Mouse (Mus musculus) gastrocnemius, adult 18-20 months (tissue): ENCODE measurements at regions not wholly inside any gene's neighbourhood (a gene's known extent, or its start where the extent isn't known, plus 50 kb on each side); places are given as distances from the start of the nearest gene placed in this dataset.

Source experiments
- DNase-seq: peaks from one replicate; pipeline ENCODE4 v3.0.0; 2021; ENCODE audit warnings: low spot score

- DNase-seq = peak; percentile 16
Observed at GRCm38 (mm10) chr14:120660321-120660781, 182.1 kb downstream of the Rap2a start.

- DNase-seq = no peak
Observed at GRCm38 (mm10) chr14:120661111-120661510, 182.9 kb downstream of the Rap2a start.

GRCm38 (mm10) chr14:120669665-120670064 lies 191.4 kb downstream of the Rap2a start:
- no peak for DNase-seq

GRCm38 (mm10) chr14:120675752-120676151 lies 197.5 kb downstream of the Rap2a start:
- no peak for DNase-seq

GRCm38 (mm10) chr14:120678533-120678932 lies 200.3 kb downstream of the Rap2a start:
- DNase-seq = no peak

- DNase-seq = no peak
Observed at GRCm38 (mm10) chr14:120679072-120679471, 200.8 kb downstream of the Rap2a start.

GRCm38 (mm10) chr14:120680272-120680671 lies 202.0 kb downstream of the Rap2a start:
- DNase-seq = no peak

GRCm38 (mm10) chr14:120685263-120685662 lies 207.0 kb downstream of the Rap2a start:
- no peak for DNase-seq

- DNase-seq = no peak
Observed at GRCm38 (mm10) chr14:120685877-120686276, 207.6 kb downstream of the Rap2a start.

GRCm38 (mm10) chr14:120686751-120687150 lies 208.5 kb downstream of the Rap2a start:
- no peak for DNase-seq

- no peak for DNase-seq
Observed at GRCm38 (mm10) chr14:120699378-120699777, 211.6 kb upstream of the Ipo5 start.

GRCm38 (mm10) chr14:120705301-120705801 lies 205.7 kb upstream of the Ipo5 start:
- DNase-seq = no peak

- no peak for DNase-seq
Observed at GRCm38 (mm10) chr14:120710782-120711181, 200.2 kb upstream of the Ipo5 start.

GRCm38 (mm10) chr14:120720464-120721445 lies 190.3 kb upstream of the Ipo5 start:
- DNase-seq = no peak

GRCm38 (mm10) chr14:120721593-120722461 lies 189.2 kb upstream of the Ipo5 start:
- no peak for DNase-seq

- DNase-seq = no peak
Observed at GRCm38 (mm10) chr14:120722546-120723112, 188.4 kb upstream of the Ipo5 start.

- no peak for DNase-seq
Observed at GRCm38 (mm10) chr14:120728107-120728506, 182.9 kb upstream of the Ipo5 start.

- no peak for DNase-seq
Observed at GRCm38 (mm10) chr14:120730226-120730625, 180.8 kb upstream of the Ipo5 start.

- DNase-seq = no peak
Observed at GRCm38 (mm10) chr14:120731679-120732281, 179.2 kb upstream of the Ipo5 start.

- no peak for DNase-seq
Observed at GRCm38 (mm10) chr14:120732400-120733138, 178.5 kb upstream of the Ipo5 start.
